Mouse (Mus musculus) stomach, embryonic 15.5 days (tissue): Measurements from ENCODE around the gene Rnls. TPM values are rescaled to one million over a fixed set of nuclear protein-coding genes. Genes with fewer than 3 reads are reported as not detected.

ENCODE experiments used
- ATAC-seq: fragments of 200-750 bp; cut with Nextera tagmentation; 2 replicates; pipeline ENCODE4 v1.8.0; 2017; ENCODE audit warnings: low read depth, moderate number of reproducible peaks, moderate TSS enrichment; ENCODE audit not compliant: insufficient read depth, low FRiP score
- H3K27ac ChIP-seq: fragments of 300-500 bp; sonication (generic); 2 replicates; pipeline ENCODE4 v1.5.1; 2015; ENCODE audit warnings: mild to moderate bottlenecking, inconsistent platforms
- H3K27me3 ChIP-seq: fragments of 300-500 bp; sonication (generic); replicated peaks from 2 replicates; pipeline ENCODE4 v1.6.1; 2015; ENCODE audit warnings: inconsistent platforms
- H3K36me3 ChIP-seq: fragments of 300-500 bp; sonication (generic); 2 replicates; pipeline ENCODE4 v1.6.1; 2015; ENCODE audit warnings: inconsistent platforms
- H3K4me1 ChIP-seq: fragments of 300-500 bp; sonication (generic); 2 replicates; pipeline ENCODE4 v1.6.1; 2015; ENCODE audit warnings: inconsistent platforms
- H3K4me2 ChIP-seq: fragments of 300-500 bp; sonication (generic); 2 replicates; pipeline ENCODE4 v1.6.1; 2015; ENCODE audit warnings: mild to moderate bottlenecking, inconsistent platforms
- H3K4me3 ChIP-seq: fragments of 300-500 bp; sonication (generic); replicated peaks from 2 replicates; pipeline ENCODE4 v1.5.1; 2015; ENCODE audit warnings: inconsistent platforms
- H3K9ac ChIP-seq: fragments of 300-500 bp; sonication (generic); 2 replicates; pipeline ENCODE4 v1.6.1; 2015; ENCODE audit warnings: inconsistent platforms
- H3K9me3 ChIP-seq: fragments of 300-500 bp; sonication (generic); 2 replicates; pipeline ENCODE4 v1.6.1; 2016; ENCODE audit warnings: inconsistent platforms
- WGBS: fragments of 180-500 bp; shearing (Covaris S2); methylation state at CpG from one replicate; pipeline ENCODE4 v1.1.7; 2015; 5-methylcytosine and 5-hydroxymethylcytosine counted together
- microRNA-seq: library from miRNA; unstranded; fragments of <30 nt; microRNA quantifications from one replicate; pipeline ENCODE4, GENCODE M21; 2016
- polyA plus RNA-seq: library from polyadenylated mRNA; unstranded; fragments of >200 nt; fragmentation: Nextera tagmentation; extraction: Ambion mirVana; gene quantifications from 2 replicates; pipeline ENCODE4 v1.2.1, GENCODE M21; 2015

Gene Rnls
- polyA plus RNA-seq, 1 experiment from 2014 or later: 7.4 TPM

- Histone ChIP-seq H3K9me3 (no peaks in the 10 kb centered on the region), H3K27ac (no peak overlapping the region), H3K4me2 (no peak overlapping the region), H3K36me3 (no peaks in the 10 kb centered on the region), H3K9ac (no peak overlapping the region), H3K4me3 (no peak overlapping the region), H3K4me1 (peaks cover 13% of the 10 kb centered on the region), H3K27me3 (no peaks in the 10 kb centered on the region)
- no peak for ATAC-seq
- WGBS: 58% methylated on average over 9 of the region's 9 CpGs
These were observed 292.8 kb downstream of the Rnls start for GRCm38 (mm10) chr19:33099201-33099788.

GRCm38 (mm10) chr19:33097691-33098090, 294.4 kb downstream of the Rnls start:
- no peak overlapping the region for H3K4me2 ChIP-seq
- no peaks in the 10 kb centered on the region for H3K36me3 ChIP-seq
- ATAC-seq: no peak
- H3K9me3 ChIP-seq: no peaks in the 10 kb centered on the region
- H3K27ac ChIP-seq: no peak overlapping the region
- no peak overlapping the region for H3K4me3 ChIP-seq
- H3K4me1 ChIP-seq: peaks cover 13% of the 10 kb centered on the region
- WGBS: 40% methylated on average over 3 of the region's 3 CpGs
- no peaks in the 10 kb centered on the region for H3K27me3 ChIP-seq
- H3K9ac ChIP-seq: no peak overlapping the region

- Histone ChIP-seq H3K27me3 (no peaks in the 10 kb centered on the region), H3K36me3 (no peaks in the 10 kb centered on the region), H3K4me2 (no peak overlapping the region), H3K4me3 (no peak overlapping the region), H3K9ac (no peak overlapping the region), H3K4me1 (peaks cover 10% of the 10 kb centered on the region), H3K9me3 (no peaks in the 10 kb centered on the region), H3K27ac (no peak overlapping the region)
- no peak for ATAC-seq
- 97% methylated on average over 5 of the region's 5 CpGs for WGBS
These were observed 295.5 kb downstream of the Rnls start for GRCm38 (mm10) chr19:33096581-33096980.

GRCm38 (mm10) chr19:33092575-33092974, 299.5 kb downstream of the Rnls start:
- Histone ChIP-seq H3K4me2 (no peak overlapping the region), H3K4me3 (no peak overlapping the region), H3K27ac (no peak overlapping the region), H3K4me1 (no peaks in the 10 kb centered on the region), H3K9ac (no peak overlapping the region), H3K36me3 (no peaks in the 10 kb centered on the region), H3K9me3 (no peaks in the 10 kb centered on the region), H3K27me3 (no peaks in the 10 kb centered on the region)
- no peak for ATAC-seq

- 20% methylated on average over 3 of the region's 3 CpGs for WGBS
- Histone ChIP-seq H3K9ac (no peak overlapping the region), H3K4me3 (no peak overlapping the region), H3K4me1 (no peaks in the 10 kb centered on the region), H3K36me3 (no peaks in the 10 kb centered on the region), H3K4me2 (no peak overlapping the region), H3K9me3 (no peaks in the 10 kb centered on the region), H3K27me3 (no peaks in the 10 kb centered on the region), H3K27ac (no peak overlapping the region)
- no peak for ATAC-seq
These were observed 300.8 kb downstream of the Rnls start for GRCm38 (mm10) chr19:33091324-33091723.

GRCm38 (mm10) chr19:33088868-33089267, 303.2 kb downstream of the Rnls start:
- Histone ChIP-seq H3K9me3 (no peaks in the 10 kb centered on the region), H3K4me1 (no peaks in the 10 kb centered on the region), H3K4me2 (no peak overlapping the region), H3K27me3 (no peaks in the 10 kb centered on the region), H3K9ac (no peak overlapping the region), H3K4me3 (no peak overlapping the region), H3K27ac (no peak overlapping the region), H3K36me3 (no peaks in the 10 kb centered on the region)
- ATAC-seq: no peak
- WGBS: 57% methylated on average over 2 of the region's 2 CpGs

- H3K27ac ChIP-seq: no peak overlapping the region
- H3K27me3 ChIP-seq: no peaks in the 10 kb centered on the region
- ATAC-seq: no peak
- H3K9me3 ChIP-seq: no peaks in the 10 kb centered on the region
- H3K4me2 ChIP-seq: no peak overlapping the region
- WGBS: 76% methylated on average over 4 of the region's 4 CpGs
- H3K9ac ChIP-seq: no peak overlapping the region
- H3K4me1 ChIP-seq: no peaks in the 10 kb centered on the region
- no peak overlapping the region for H3K4me3 ChIP-seq
- H3K36me3 ChIP-seq: no peaks in the 10 kb centered on the region
These were observed 304.1 kb downstream of the Rnls start for GRCm38 (mm10) chr19:33087961-33088360.

Small RNA genes lying within 50 kb of the gene (microRNA-seq; reads per million reads assigned to microRNA genes)
- 2.9 reads per million, percentile 9 among the genes with 10 or more reads in this experiment for gene Mir3970

Other genes with a start within 250 kb of the Rnls start
- gene Lipo4, start 125.5 kb upstream of the Rnls start, polyA plus RNA-seq: not detected in 2 replicates
- not detected in 2 replicates for gene Gm8978, start 233.0 kb upstream of the Rnls start, polyA plus RNA-seq